In genomic region chr15:31805522-31805921, GRCm38 (mm10) we compare ENCODE assay signal across 12 mouse cellular contexts.
A peak's percentile ranks its signal among the peaks of the same experiment; 100 is the strongest.
DNase-seq lines count a peak whose midpoint lies in the region; ATAC-seq and TF ChIP-seq lines count a peak whose summit lies in the region.
"Had no signal": no experiment of that assay in that cellular context is flagged by ENCODE, and none has a peak within 500 bp of the region (broad histone marks: within the 10 kb centered on the region; RNA-seq: fewer than 3 reads in every experiment).

No protein-coding gene starts in this region.

- H3K9me3 ChIP-seq in intestine, postnatal 0 days (ENCODE audit: control insufficient read depth): no peaks in the 10 kb centered on the region
- H3K9me3 ChIP-seq in midbrain, embryonic 13.5 days: no peaks in the 10 kb centered on the region

- no peak overlapping the region for H3K9ac ChIP-seq in intestine, postnatal 0 days (ENCODE audit: low read depth, low read length)
- no peak overlapping the region for H3K9ac ChIP-seq in midbrain, embryonic 13.5 days (replicated peaks)
- H3K9ac ChIP-seq: forebrain, postnatal 0 days had no signal

- no peak for TF ChIP-seq CTCF in intestine, postnatal 0 days (IDR thresholded peaks at IDR 0.05; ENCODE audit: low read depth)

- no peaks in the 10 kb centered on the region for H3K36me3 ChIP-seq in intestine, postnatal 0 days (ENCODE audit: control insufficient read depth, insufficient read depth)
- H3K36me3 ChIP-seq in midbrain, embryonic 13.5 days: no peaks in the 10 kb centered on the region

- intact Hi-C loops in heart, postnatal 25 days (cut with DNase I): no loop called here
- intact Hi-C loops in heart, postnatal 14 days (cut with DNase I): no loop called here

- no peaks in the 10 kb centered on the region for H3K27me3 ChIP-seq in intestine, postnatal 0 days (replicated peaks; ENCODE audit: control insufficient read depth, insufficient read depth, low read length)
- H3K27me3 ChIP-seq in midbrain, embryonic 13.5 days: no peaks in the 10 kb centered on the region

- peak; percentile 14 for DNase-seq in heart, adult 8-10 months (ENCODE audit: low spot score)
- DNase-seq in heart, postnatal 25 days (ENCODE audit: low spot score): no peak
- DNase-seq in 3T3-L1 (ENCODE audit: low read depth, low spot score): peak; percentile 4
- DNase-seq in brain, embryonic 18.5 days (ENCODE audit: low read depth, low spot score): peak; percentile 10
- peak; percentile 5 to 48 for DNase-seq in heart, postnatal 14 days
- no peak for DNase-seq in urinary bladder, postnatal 10 days (ENCODE audit: low spot score)
- DNase-seq: forebrain, postnatal 0 days; retina, postnatal 1 day; thymus, postnatal 14 days had no signal

- no peak overlapping the region for H3K4me2 ChIP-seq in intestine, postnatal 0 days (replicated peaks; ENCODE audit: low read depth)
- H3K4me2 ChIP-seq in midbrain, embryonic 13.5 days (replicated peaks): no peak overlapping the region

- no peak overlapping the region for H3K4me3 ChIP-seq in intestine, postnatal 0 days (ENCODE audit: low read depth, low read length)
- H3K4me3 ChIP-seq in midbrain, embryonic 13.5 days (replicated peaks): no peak overlapping the region

- H3K27ac ChIP-seq in intestine, postnatal 0 days (ENCODE audit: low read depth, low read length): no peak overlapping the region
- H3K27ac ChIP-seq in midbrain, embryonic 13.5 days: no peak overlapping the region

- H3K4me1 ChIP-seq in intestine, postnatal 0 days (replicated peaks; ENCODE audit: control insufficient read depth, insufficient read depth, low read length): no peaks in the 10 kb centered on the region
- no peaks in the 10 kb centered on the region for H3K4me1 ChIP-seq in midbrain, embryonic 13.5 days (replicated peaks)

- no peak for ATAC-seq in intestine, postnatal 0 days
- no peak for ATAC-seq in midbrain, embryonic 13.5 days
- ATAC-seq: forebrain, postnatal 0 days; Patski had no signal

- WGBS in intestine, postnatal 0 days: 44% methylated on average over 3 of the region's 3 CpGs
- WGBS in midbrain, embryonic 13.5 days: 77% methylated on average over 3 of the region's 3 CpGs

Comparison
In these comparisons a context has a peak if more than half of its experiments do, and no peak if none do; other contexts are left out.
1. DNase-seq: peak in heart, adult 8-10 months (single experiment), 3T3-L1 (single experiment), brain, embryonic 18.5 days (single experiment) and heart, postnatal 14 days (2 of 2); none in heart, postnatal 25 days (single experiment) and urinary bladder, postnatal 10 days (single experiment).